Mouse (Mus musculus) 3T3-L1 (cell line): ENCODE measurements around the gene Znrf3.

ENCODE experiments used
- DNase-seq: peaks from one replicate; pipeline ENCODE4 v3.0.0-alpha.2; 2015; ENCODE audit warnings: low read depth, low spot score

Znrf3 gene

DNA sequence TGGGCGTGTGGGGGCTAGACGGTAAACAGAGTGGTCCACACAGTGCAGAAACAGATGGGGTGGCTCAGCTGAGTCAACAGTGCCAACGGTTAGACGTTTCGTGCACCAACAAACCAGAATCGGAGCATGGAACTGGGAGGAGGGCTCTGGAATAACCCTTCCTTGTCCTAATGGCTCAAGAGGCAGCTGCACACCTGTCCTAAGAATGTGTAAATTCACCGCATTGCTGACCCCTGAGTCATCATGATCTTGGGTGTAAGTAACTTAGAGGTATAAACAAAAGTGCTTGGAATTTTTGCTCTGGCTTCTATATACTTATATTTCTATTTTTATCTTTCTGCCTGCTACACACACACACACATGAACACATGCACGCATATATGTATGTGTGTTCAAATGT, 202.5 kb downstream of the Znrf3 start:
- peak; percentile 29 for DNase-seq

GRCm38 (mm10) chr11:5239706-5240690, 204.6 kb downstream of the Znrf3 start:
- DNase-seq = no peak
